Mouse (Mus musculus): ENCODE measurements around the gene Ntn4. TPM values are rescaled to one million over a fixed set of nuclear protein-coding genes. Genes with fewer than 3 reads are reported as not detected.

Ntn4 gene
- polyA plus RNA-seq, 1 experiment from 2014 or later, result 0.84 TPM

DNA sequence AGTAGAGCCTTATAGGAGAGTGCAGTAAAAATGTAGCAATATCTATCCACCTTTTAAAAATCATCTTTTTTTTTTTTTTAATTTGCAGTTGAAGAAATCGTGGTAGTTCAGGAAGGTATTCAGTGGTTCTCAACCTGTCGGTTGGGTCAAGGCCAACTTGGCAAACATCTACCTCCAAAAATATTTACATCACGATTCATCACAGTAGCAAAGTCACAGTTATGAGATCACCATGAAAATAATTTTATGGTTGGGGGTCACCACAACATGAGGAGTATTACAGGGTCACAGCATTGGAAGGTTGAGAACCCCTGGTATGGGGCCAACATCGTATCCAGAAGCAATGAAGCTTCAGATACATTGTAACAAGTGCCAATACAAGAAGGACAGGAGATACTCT is 55.5 kb downstream of the Ntn4 start:
- H3K9me3 ChIP-seq, result no peaks in the 10 kb centered on the region
- peaks cover 21% of the 10 kb centered on the region for H3K4me1 ChIP-seq
- 93% methylated on average over 4 of the region's 4 CpGs for WGBS
- H3K36me3 ChIP-seq (replicated peaks), result no peaks in the 10 kb centered on the region; the same call in 1 of the 2 replicates
- 0 out of 2 replicates have a peak overlapping the region, but pooled peaks have one; percentile 53 for H3K27ac ChIP-seq
- no peaks in the 10 kb centered on the region for H3K27me3 ChIP-seq (ENCODE audit: poor library complexity, severe bottlenecking)
- no peak overlapping the region for H3K4me3 ChIP-seq
- no peak for DNase-seq (ENCODE audit: extremely low spot score, low spot score)

DNA sequence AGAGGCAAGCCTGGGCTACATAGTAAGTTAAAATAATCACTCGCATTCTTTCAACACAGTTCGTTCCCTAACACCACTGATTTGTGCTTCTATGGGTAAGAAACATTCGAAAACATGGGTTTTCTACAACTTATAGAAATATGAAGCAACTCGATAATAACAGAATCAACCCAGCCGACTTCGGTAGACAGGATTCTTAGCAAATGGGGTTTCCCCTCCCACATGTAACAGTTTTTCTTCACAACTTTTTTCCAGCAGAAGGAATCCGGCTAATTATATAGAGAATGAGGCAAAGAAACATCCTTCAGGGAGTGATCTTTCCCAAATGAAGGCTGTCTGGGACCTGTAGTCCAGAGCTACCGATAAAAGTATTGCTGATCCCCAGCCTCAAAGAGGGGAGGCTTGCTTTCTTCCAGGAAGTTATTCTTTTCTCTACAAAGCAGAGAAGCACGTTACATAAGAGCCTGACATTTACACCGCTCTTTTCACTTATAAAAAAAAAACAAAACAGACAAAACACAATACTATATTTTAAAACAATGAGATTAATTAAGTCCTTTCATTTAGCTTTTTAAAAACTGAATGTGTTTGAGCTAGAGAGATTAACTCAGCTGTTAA is 57.5 kb downstream of the Ntn4 start:
- DNase-seq (ENCODE audit: extremely low spot score, low spot score), result no peak
- WGBS, result 93% methylated on average over 10 of the region's 10 CpGs
- Histone ChIP-seq H3K27me3 (ENCODE audit: poor library complexity, severe bottlenecking) (no peaks in the 10 kb centered on the region), H3K36me3 (replicated peaks) (no peaks in the 10 kb centered on the region; the same call in 1 of the 2 replicates), H3K27ac (no peak overlapping the region), H3K9me3 (no peaks in the 10 kb centered on the region), H3K4me3 (no peak overlapping the region), H3K4me1 (peaks cover 18% of the 10 kb centered on the region)

- no peak for DNase-seq (ENCODE audit: extremely low spot score, low spot score)
- Histone ChIP-seq H3K36me3 (replicated peaks) (no peaks in the 10 kb centered on the region), H3K9me3 (no peaks in the 10 kb centered on the region), H3K4me3 (no peak overlapping the region), H3K27ac (no peak overlapping the region), H3K4me1 (peaks cover 17% of the 10 kb centered on the region), H3K27me3 (ENCODE audit: poor library complexity, severe bottlenecking) (no peaks in the 10 kb centered on the region)
- WGBS, result 88% methylated on average over 10 of the region's 10 CpGs
These were observed 59.4 kb downstream of the Ntn4 start for GRCm38 (mm10) chr10:93699689-93700478.

DNA sequence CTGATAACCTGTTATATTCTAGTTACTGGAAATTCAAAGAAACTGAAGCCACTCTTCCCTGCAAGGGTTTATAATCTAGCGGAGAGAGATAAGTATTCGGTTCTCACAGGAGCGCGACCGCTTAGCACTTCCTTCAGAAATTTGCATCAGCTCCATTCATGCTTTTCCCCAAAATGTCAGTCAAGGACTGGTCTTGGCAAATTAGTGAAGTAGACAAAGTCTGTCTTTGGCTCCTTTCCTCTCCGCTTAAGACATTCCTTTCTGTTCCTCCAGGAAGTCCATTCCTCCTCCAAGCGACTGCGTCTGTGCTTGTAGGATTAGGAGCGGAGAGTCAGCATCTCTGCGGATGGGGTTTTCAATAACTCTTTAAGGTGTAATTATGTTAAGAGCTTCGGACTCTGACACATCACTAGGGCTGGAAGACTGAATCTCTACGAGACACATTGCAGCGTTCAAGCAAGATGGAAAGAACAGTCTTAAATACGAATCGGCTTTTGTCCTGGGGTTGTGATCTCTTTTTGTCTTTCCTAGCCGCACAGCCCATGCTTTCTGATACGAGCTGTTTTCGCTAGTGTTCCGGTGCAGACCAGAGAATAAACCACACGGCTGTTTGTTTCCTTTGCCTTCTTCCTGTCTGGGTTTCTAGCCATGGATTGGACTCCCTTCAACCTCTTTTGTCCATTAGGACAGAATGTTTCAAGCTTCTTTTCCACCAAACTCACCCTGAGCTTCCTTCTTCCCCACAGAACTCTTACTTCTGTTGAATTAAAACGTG is 60.3 kb downstream of the Ntn4 start:
- Histone ChIP-seq H3K36me3 (replicated peaks) (0 out of 2 replicates have a peak, but pooled peaks cover 2% of the 10 kb centered on the region), H3K27ac (no peak overlapping the region), H3K4me1 (peaks cover 11% of the 10 kb centered on the region), H3K9me3 (no peaks in the 10 kb centered on the region), H3K4me3 (no peak overlapping the region), H3K27me3 (ENCODE audit: poor library complexity, severe bottlenecking) (no peaks in the 10 kb centered on the region)
- DNase-seq (ENCODE audit: extremely low spot score, low spot score), result peak; percentile 13
- 82% methylated on average over 21 of the region's 21 CpGs for WGBS

DNA sequence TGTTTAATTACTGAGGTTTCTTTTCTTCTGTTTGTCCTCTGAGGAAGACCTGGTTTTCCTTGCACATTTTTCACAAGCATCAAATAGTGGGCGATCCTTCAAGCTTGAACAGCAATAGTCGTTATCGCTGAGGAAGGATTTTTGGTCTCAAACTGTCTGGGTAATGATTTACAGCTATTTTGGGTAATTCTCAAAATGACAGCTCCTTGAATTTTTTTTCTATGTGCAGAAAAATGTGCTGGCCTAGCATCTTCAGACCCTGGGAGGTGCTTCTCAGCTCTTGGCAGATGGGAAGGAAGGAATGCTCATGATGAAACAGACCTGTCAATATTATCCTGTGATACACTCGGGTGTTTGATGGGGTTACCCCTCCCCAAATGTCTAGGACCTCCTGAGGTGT is 63.5 kb downstream of the Ntn4 start:
- DNase-seq (ENCODE audit: extremely low spot score, low spot score), result no peak
- peaks cover 17% of the 10 kb centered on the region for H3K4me1 ChIP-seq
- H3K27me3 ChIP-seq (ENCODE audit: poor library complexity, severe bottlenecking), result no peaks in the 10 kb centered on the region
- WGBS, result 96% methylated on average over 4 of the region's 4 CpGs
- H3K36me3 ChIP-seq (replicated peaks), result peaks cover 16% of the 10 kb centered on the region
- no peak overlapping the region for H3K27ac ChIP-seq
- no peak overlapping the region for H3K4me3 ChIP-seq
- H3K9me3 ChIP-seq, result no peaks in the 10 kb centered on the region

DNA sequence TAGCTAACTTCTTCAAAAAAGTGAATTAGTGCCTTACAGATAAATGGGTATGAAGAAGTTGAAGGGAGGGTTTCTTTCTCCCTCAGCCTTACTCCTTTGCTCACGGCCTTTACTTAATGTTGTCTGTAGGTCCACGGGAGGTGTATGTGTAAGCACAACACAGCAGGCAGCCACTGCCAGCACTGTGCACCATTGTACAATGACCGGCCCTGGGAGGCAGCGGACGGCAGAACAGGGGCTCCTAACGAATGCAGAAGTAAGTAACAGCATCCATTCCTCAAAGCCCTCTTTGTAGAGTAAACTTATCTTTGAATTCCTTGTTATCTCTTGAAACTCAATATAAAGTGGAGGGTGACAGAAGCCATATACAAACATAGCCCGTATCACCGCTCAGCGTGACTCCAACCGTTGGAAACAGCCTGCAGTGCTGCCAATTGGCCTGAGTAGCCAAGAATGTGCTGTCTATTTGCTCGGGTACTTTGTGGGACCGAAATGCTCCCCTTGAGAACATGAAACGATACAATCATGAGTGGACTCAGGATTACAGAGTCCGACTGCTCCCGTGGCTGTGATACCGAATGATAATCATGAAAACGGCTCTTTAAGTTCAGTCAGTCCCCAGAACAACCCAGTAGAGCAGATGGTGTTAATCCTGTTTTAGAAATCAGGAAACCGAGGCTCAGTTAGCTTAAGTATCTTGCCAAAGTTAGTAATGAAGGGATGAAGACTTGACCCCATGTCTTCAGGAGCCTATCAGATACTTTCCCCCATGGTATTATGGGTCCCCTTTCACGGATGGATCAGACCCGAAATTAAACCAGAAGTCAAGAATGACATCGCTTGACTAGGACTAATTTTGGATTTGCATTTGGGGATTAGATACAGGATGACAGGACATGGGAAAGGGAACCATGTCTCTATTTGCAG is 66.9 kb downstream of the Ntn4 start:
- no peak for DNase-seq (ENCODE audit: extremely low spot score, low spot score)
- 67% methylated on average over 21 of the region's 21 CpGs for WGBS
- peaks cover 51% of the 10 kb centered on the region for H3K36me3 ChIP-seq (replicated peaks)

GRCm38 (mm10) chr10:93708076-93708473 is 67.6 kb downstream of the Ntn4 start:
- Histone ChIP-seq H3K27ac (no peak overlapping the region), H3K4me3 (no peak overlapping the region), H3K36me3 (replicated peaks) (peaks cover 58% of the 10 kb centered on the region), H3K4me1 (peaks cover 7% of the 10 kb centered on the region), H3K27me3 (ENCODE audit: poor library complexity, severe bottlenecking) (no peaks in the 10 kb centered on the region), H3K9me3 (peaks cover 4% of the 10 kb centered on the region; the same call in 1 of the 2 replicates)
- 84% methylated on average over 6 of the region's 6 CpGs for WGBS
- DNase-seq (ENCODE audit: extremely low spot score, low spot score), result no peak

More for the DNA sequence above, 66.9 kb downstream of the Ntn4 start:
- no peak overlapping the region for H3K27ac ChIP-seq
- no peak overlapping the region for H3K4me3 ChIP-seq
- H3K27me3 ChIP-seq (ENCODE audit: poor library complexity, severe bottlenecking), result no peaks in the 10 kb centered on the region
- H3K9me3 ChIP-seq, result peaks cover 4% of the 10 kb centered on the region; the same call in 1 of the 2 replicates
- peaks cover 7% of the 10 kb centered on the region for H3K4me1 ChIP-seq

- Histone ChIP-seq H3K36me3 (replicated peaks) (peaks cover 58% of the 10 kb centered on the region), H3K4me3 (no peak overlapping the region), H3K9me3 (peaks cover 4% of the 10 kb centered on the region; the same call in 1 of the 2 replicates), H3K27me3 (ENCODE audit: poor library complexity, severe bottlenecking) (no peaks in the 10 kb centered on the region), H3K27ac (no peak overlapping the region), H3K4me1 (peaks cover 7% of the 10 kb centered on the region)
- DNase-seq (ENCODE audit: extremely low spot score, low spot score), result no peak
- 94% methylated on average over 5 of the region's 5 CpGs for WGBS
These were observed 68.0 kb downstream of the Ntn4 start for GRCm38 (mm10) chr10:93708515-93708914.

GRCm38 (mm10) chr10:93709536-93709935 is 69.1 kb downstream of the Ntn4 start:
- Histone ChIP-seq H3K4me1 (peaks cover 7% of the 10 kb centered on the region), H3K4me3 (no peak overlapping the region), H3K9me3 (peaks cover 4% of the 10 kb centered on the region; the same call in 1 of the 2 replicates), H3K36me3 (replicated peaks) (peaks cover 68% of the 10 kb centered on the region), H3K27me3 (ENCODE audit: poor library complexity, severe bottlenecking) (no peaks in the 10 kb centered on the region), H3K27ac (no peak overlapping the region)
- no peak for DNase-seq (ENCODE audit: extremely low spot score, low spot score)
- WGBS, result 84% methylated on average over 8 of the region's 8 CpGs

DNA sequence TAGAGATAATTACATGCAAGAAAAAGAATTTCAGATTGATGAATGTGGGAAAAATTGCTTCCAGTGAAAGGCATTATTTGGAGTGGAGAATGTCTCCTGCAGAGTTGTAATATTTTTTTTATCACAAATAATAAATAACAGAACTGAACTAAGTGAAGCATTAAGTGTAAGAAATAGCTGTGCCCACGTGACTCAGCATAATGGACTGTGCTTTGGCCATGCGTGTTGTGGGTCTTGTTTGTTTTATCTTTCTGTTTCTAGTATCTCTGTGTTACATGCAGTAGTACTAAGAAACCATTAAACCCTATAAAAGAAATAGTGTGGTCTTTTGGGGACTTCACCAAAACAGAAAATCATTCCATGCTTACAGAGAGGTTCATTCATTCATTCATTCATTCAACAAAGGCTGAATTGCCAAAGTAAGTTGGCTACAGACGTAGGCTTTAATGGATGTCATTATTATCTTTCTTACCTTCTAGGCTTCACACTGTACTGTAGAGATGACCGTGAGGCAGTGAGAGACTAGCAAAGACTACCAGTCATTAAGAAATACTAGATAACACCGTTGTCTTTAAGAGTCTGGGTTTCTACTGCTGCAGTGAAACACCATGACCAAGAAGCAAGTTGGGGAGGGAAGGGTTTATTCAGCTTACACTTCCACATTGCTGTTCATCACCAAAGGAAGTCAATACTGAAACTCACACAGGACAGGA is 81.3 kb downstream of the Ntn4 start:
- 93% methylated on average over 5 of the region's 5 CpGs for WGBS
- Histone ChIP-seq H3K4me3 (no peak overlapping the region), H3K27me3 (ENCODE audit: poor library complexity, severe bottlenecking) (no peaks in the 10 kb centered on the region), H3K9me3 (no peaks in the 10 kb centered on the region), H3K27ac (no peak overlapping the region), H3K36me3 (replicated peaks) (peaks cover 2% of the 10 kb centered on the region; the same call in 1 of the 2 replicates), H3K4me1 (peaks cover 17% of the 10 kb centered on the region)
- no peak for DNase-seq (ENCODE audit: extremely low spot score, low spot score)

DNA sequence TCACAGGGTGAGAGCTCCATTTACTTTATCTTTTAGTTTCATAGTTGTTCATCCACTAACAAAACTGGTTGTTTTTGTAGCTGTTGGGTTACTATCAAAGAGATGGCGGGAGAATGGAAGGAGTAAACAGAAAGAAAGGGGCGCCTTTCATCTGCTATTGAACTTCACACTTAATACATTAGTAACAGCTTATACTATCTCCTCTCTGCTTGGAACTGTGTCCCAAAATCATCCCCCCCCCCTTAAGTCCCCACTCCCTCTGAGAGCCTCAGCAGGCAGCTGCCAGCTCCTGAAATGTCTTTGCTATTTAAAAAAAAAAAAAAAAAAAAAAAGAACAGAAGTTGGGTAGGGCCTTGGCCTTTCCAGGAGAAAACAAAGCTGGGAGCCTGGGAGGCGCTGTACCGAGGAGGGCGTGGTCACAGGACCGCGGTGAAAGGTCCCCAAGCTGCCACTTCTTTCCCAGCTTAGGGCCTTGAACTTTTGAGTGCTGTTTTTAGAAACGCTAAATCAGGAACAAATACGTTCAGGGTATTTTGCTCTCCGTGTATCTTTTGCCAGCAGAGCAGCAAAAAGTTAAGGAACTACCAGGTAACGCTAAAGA is 83.6 kb downstream of the Ntn4 start:
- Histone ChIP-seq H3K4me3 (no peak overlapping the region), H3K27me3 (ENCODE audit: poor library complexity, severe bottlenecking) (no peaks in the 10 kb centered on the region), H3K36me3 (replicated peaks) (no peaks in the 10 kb centered on the region), H3K9me3 (no peaks in the 10 kb centered on the region), H3K27ac (peak overlapping the region; percentile 26; the same call in 1 of the 2 replicates), H3K4me1 (peaks cover 17% of the 10 kb centered on the region)
- DNase-seq (ENCODE audit: extremely low spot score, low spot score), result peak; percentile 35
- WGBS, result 10% methylated on average over 11 of the region's 11 CpGs

Data from forebrain, embryonic 10.5 days (tissue).